Mouse (Mus musculus) embryo, embryonic 11 days (tissue): Measurements from ENCODE around the gene Ttc39a.

ENCODE experiments used
- DNase-seq: peaks from one replicate; pipeline ENCODE4 v3.0.0-alpha.2; 2015

Ttc39a gene

GRCm38 (mm10) chr4:109463892-109464291 is 57.5 kb downstream of the Ttc39a start:
- no peak for DNase-seq

- no peak for DNase-seq
These were observed 61.3 kb downstream of the Ttc39a start for GRCm38 (mm10) chr4:109467687-109468086.

- no peak for DNase-seq
These were observed 65.2 kb downstream of the Ttc39a start for GRCm38 (mm10) chr4:109471606-109472005.

GRCm38 (mm10) chr4:109472566-109472965 is 66.1 kb downstream of the Ttc39a start:
- no peak for DNase-seq

- peak; percentile 3 for DNase-seq
These were observed 68.7 kb downstream of the Ttc39a start for GRCm38 (mm10) chr4:109475078-109475477.

- peak; percentile 72 for DNase-seq
These were observed 69.4 kb downstream of the Ttc39a start for GRCm38 (mm10) chr4:109475577-109476553.

- peak; percentile 97 for DNase-seq
These were observed 70.2 kb downstream of the Ttc39a start for GRCm38 (mm10) chr4:109476554-109477014.

- DNase-seq: no peak
These were observed 71.0 kb downstream of the Ttc39a start for GRCm38 (mm10) chr4:109477454-109477853.

- DNase-seq: no peak
These were observed 75.0 kb downstream of the Ttc39a start for GRCm38 (mm10) chr4:109481424-109481823.

GRCm38 (mm10) chr4:109482701-109483100 is 76.3 kb downstream of the Ttc39a start:
- DNase-seq: no peak

- DNase-seq: no peak
These were observed 78.2 kb downstream of the Ttc39a start, which contains the start of gene Rnf11 for GRCm38 (mm10) chr4:109484621-109485020. TSS of gene Rnf11 (minus strand) at chr4:109484728.

- DNase-seq: no peak
These were observed 82.4 kb downstream of the Ttc39a start for GRCm38 (mm10) chr4:109488812-109489211.

GRCm38 (mm10) chr4:109493581-109493980 is 87.2 kb downstream of the Ttc39a start:
- no peak for DNase-seq
